Mouse (Mus musculus) kidney, adult 2 months (tissue): Measurements from ENCODE around the gene Uckl1.

Source experiments
- CTCF ChIP-seq: fragments of 200-500 bp; conservative IDR thresholded peaks from 2 replicates; pipeline ENCODE4 v1.5.1; 2011; ENCODE audit warnings: low read depth, mild to moderate bottlenecking, control low read depth, low read length, moderate library complexity, mixed read lengths; ENCODE audit not compliant: insufficient read depth, insufficient read length
- POLR2A ChIP-seq: fragments of 200-500 bp; IDR thresholded peaks from one replicate; pipeline ENCODE4 v1.6.1; 2011; ENCODE audit warnings: low read depth, low read length, control low read depth

DNA sequence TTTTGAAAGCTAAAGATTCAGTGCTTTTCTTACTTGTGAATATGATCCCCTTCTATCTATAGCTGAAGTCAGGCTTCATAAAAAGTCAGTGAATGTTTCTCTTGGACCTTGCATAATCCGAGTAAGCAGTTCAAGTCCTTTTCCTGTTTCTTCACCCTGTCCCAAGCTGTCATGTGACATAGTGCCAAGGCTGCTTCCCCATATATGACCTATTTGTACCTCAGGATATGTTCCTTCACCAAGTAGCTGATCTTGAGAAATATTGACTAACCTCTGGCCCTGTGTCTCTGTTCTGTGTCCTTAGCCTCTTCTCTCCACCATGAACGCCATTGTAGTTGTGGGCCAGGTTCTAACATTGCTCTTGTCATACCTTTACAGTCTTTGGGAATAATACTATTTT, 48.3 kb downstream of the Uckl1 start:
- TF ChIP-seq POLR2A = no peak
- TF ChIP-seq CTCF = no peak
